Mouse (Mus musculus): ENCODE measurements around the gene Ppm1h.

- no peak for TF ChIP-seq POLR2A (IDR thresholded peaks at IDR 0.05; ENCODE audit: borderline replicate concordance, control insufficient read depth, low read depth, low read length)
- no peak for TF ChIP-seq CTCF (IDR thresholded peaks at IDR 0.05; ENCODE audit: control insufficient read depth, insufficient read depth, low read length)
These were observed 49.6 kb downstream of the Ppm1h start for GRCm38 (mm10) chr10:122728172-122728571.

Data from bone marrow, adult 2 months (tissue).